Mouse (Mus musculus): ENCODE data around the gene Slc25a42.

- TF ChIP-seq POLR2A (IDR thresholded peaks at IDR 0.05; ENCODE audit: borderline replicate concordance, insufficient read depth, low read length) (no peak), CTCF (IDR thresholded peaks at IDR 0.05; ENCODE audit: borderline replicate concordance, insufficient read depth, low read depth, low read length) (peak; percentile 12; the same call in 1 of the 2 replicates)
These were observed 42.5 kb upstream of the Slc25a42 start for GRCm38 (mm10) chr8:70254628-70255027.
